Mouse (Mus musculus) thymus, adult 2 months (tissue): Measurements from ENCODE around the gene Carmil1.

ENCODE experiments used
- CTCF ChIP-seq: fragments of 200-500 bp; IDR thresholded peaks from 2 replicates; pipeline ENCODE4 v1.5.1; 2012; ENCODE audit warnings: mild to moderate bottlenecking, control low read depth, low read length, moderate library complexity, borderline replicate concordance; ENCODE audit not compliant: control insufficient read depth, poor library complexity, insufficient read depth; ENCODE audit errors: extremely low read depth
- POLR2A ChIP-seq: fragments of 200-500 bp; IDR thresholded peaks from 2 replicates; pipeline ENCODE4 v1.6.1; 2012; ENCODE audit warnings: mild to moderate bottlenecking, low read length, control low read depth, moderate library complexity; ENCODE audit not compliant: control insufficient read depth, poor library complexity, insufficient read depth; ENCODE audit errors: extremely low read depth

- TF ChIP-seq CTCF = no peak
- no peak for TF ChIP-seq POLR2A
Measured at GRCm38 (mm10) chr13:24001797-24002196, 278.8 kb downstream of the Carmil1 start.
